Mouse (Mus musculus) heart, embryonic 16.5 days (tissue): ENCODE data around the gene Nol9. TPM values are rescaled to one million over a fixed set of nuclear protein-coding genes. Genes with fewer than 3 reads are reported as not detected.
"Not testable (repeated sequence)": the region's sequence is repeated elsewhere in the genome, so short reads cannot be mapped to it uniquely, and the experiment has no call there.

Experiments used
- ATAC-seq: fragments of 200-750 bp; cut with Nextera tagmentation; replicated peaks from 2 replicates; pipeline ENCODE4 v1.8.0; 2017; ENCODE audit warnings: moderate number of reproducible peaks; ENCODE audit not compliant: insufficient read depth, low FRiP score; ENCODE audit errors: extremely low read depth
- H3K27ac ChIP-seq: fragments of 300-500 bp; sonication (generic); 2 replicates; pipeline ENCODE4 v1.5.1; 2014; ENCODE audit warnings: mild to moderate bottlenecking, low read length, control low read depth, moderate library complexity
- H3K27me3 ChIP-seq: fragments of 300-500 bp; sonication (generic); 2 replicates; pipeline ENCODE4 v1.6.1; 2014; ENCODE audit warnings: low read length, mixed read lengths; ENCODE audit not compliant: control insufficient read depth, insufficient read depth
- H3K36me3 ChIP-seq: fragments of 300-500 bp; sonication (generic); 2 replicates; pipeline ENCODE4 v1.6.1; 2014; ENCODE audit not compliant: control insufficient read depth, insufficient read depth
- H3K4me1 ChIP-seq: fragments of 300-500 bp; sonication (generic); 2 replicates; pipeline ENCODE4 v1.6.1; 2014; ENCODE audit warnings: low read length, mixed read lengths; ENCODE audit not compliant: control insufficient read depth, insufficient read depth
- H3K4me2 ChIP-seq: fragments of 300-500 bp; sonication (generic); 2 replicates; pipeline ENCODE4 v1.6.1; 2014; ENCODE audit warnings: low read depth, mild to moderate bottlenecking, control low read depth, low read length
- H3K4me3 ChIP-seq: fragments of 300-500 bp; sonication (generic); 2 replicates; pipeline ENCODE4 v1.5.1; 2014; ENCODE audit warnings: mild to moderate bottlenecking, control low read depth, low read length
- H3K9ac ChIP-seq: fragments of 300-500 bp; sonication (generic); 2 replicates; pipeline ENCODE4 v1.6.1; 2014; ENCODE audit warnings: low read length, control low read depth
- H3K9me3 ChIP-seq: fragments of 300-500 bp; sonication (generic); replicated peaks from 2 replicates; pipeline ENCODE4 v1.6.1; 2016; ENCODE audit warnings: low read length; ENCODE audit not compliant: control insufficient read depth
- WGBS: fragments of 180-500 bp; shearing (Covaris S2); extraction: QIAGEN DNeasy Blood & Tissue Kit; methylation state at CpG from one replicate; pipeline ENCODE4 v1.1.7; 2014; 5-methylcytosine and 5-hydroxymethylcytosine counted together
- polyA plus RNA-seq: library from polyadenylated mRNA; unstranded; fragments of >200 nt; fragmentation: Nextera tagmentation; extraction: Ambion mirVana; gene quantifications from 2 replicates; pipeline ENCODE4 v1.2.1, GENCODE M21; 2015

Nol9 gene
- polyA plus RNA-seq, 1 experiment from 2014 or later: 17.1 TPM

- 92% methylated on average over 6 of the region's 6 CpGs for WGBS
Measured at GRCm38 (mm10) chr4:152036464-152036863, 2.7 kb upstream of the Nol9 start.

GRCm38 (mm10) chr4:152038225-152038984, 716 bp upstream of the Nol9 start, which contains the start of gene Tas1r1:
Gene Tas1r1, minus strand, starts transcription at chr4:152038568.
- ATAC-seq: 0 out of 2 replicates have a peak, but pooled peaks have one; percentile 11
- H3K27me3 ChIP-seq: no peaks in the 10 kb centered on the region
- peaks cover 21% of the 10 kb centered on the region for H3K36me3 ChIP-seq
- peak within 1 kb of the TSS; percentile 88 for H3K4me2 ChIP-seq
- H3K9ac ChIP-seq: peak within 1 kb of the TSS; percentile 84
- no peaks in the 10 kb centered on the region for H3K9me3 ChIP-seq
- H3K4me1 ChIP-seq: peaks cover 14% of the 10 kb centered on the region
- peak within 1 kb of the TSS; percentile 77 for H3K4me3 ChIP-seq
- H3K27ac ChIP-seq: peak within 1 kb of the TSS; percentile 33; the same call in 1 of the 2 replicates
- WGBS: 38% methylated on average over 10 of the region's 10 CpGs

More at GRCm38 (mm10) chr4:152036464-152036863, 2.7 kb upstream of the Nol9 start:
- H3K9me3 ChIP-seq, H3K4me2 ChIP-seq, H3K27ac ChIP-seq, H3K36me3 ChIP-seq, H3K9ac ChIP-seq, ATAC-seq, H3K4me3 ChIP-seq, H3K27me3 ChIP-seq: not testable (repeated sequence)
- peaks cover 14% of the 10 kb centered on the region for H3K4me1 ChIP-seq

GRCm38 (mm10) chr4:152039831-152040310, 750 bp downstream of the Nol9 start:
- Histone ChIP-seq H3K4me3 (peak overlapping the region; percentile 77), H3K9ac (peak overlapping the region; percentile 84), H3K4me2 (peak overlapping the region; percentile 88), H3K9me3 (no peaks in the 10 kb centered on the region), H3K36me3 (peaks cover 23% of the 10 kb centered on the region), H3K27ac (peak overlapping the region; percentile 33; the same call in 1 of the 2 replicates), H3K4me1 (peaks cover 14% of the 10 kb centered on the region), H3K27me3 (no peaks in the 10 kb centered on the region)
- ATAC-seq: no peak
- WGBS: 3% methylated on average over 25 of the region's 25 CpGs

GRCm38 (mm10) chr4:152041924-152042641, 3.0 kb downstream of the Nol9 start:
- no peak for ATAC-seq
- H3K9me3 ChIP-seq: no peaks in the 10 kb centered on the region
- no peaks in the 10 kb centered on the region for H3K27me3 ChIP-seq
- H3K4me2 ChIP-seq: no peak overlapping the region
- 94% methylated on average over 22 of the region's 22 CpGs for WGBS
- no peak overlapping the region for H3K4me3 ChIP-seq
- no peak overlapping the region for H3K27ac ChIP-seq
- H3K9ac ChIP-seq: no peak overlapping the region
- peaks cover 14% of the 10 kb centered on the region for H3K4me1 ChIP-seq
- peaks cover 39% of the 10 kb centered on the region for H3K36me3 ChIP-seq

GRCm38 (mm10) chr4:152043171-152043570, 4.0 kb downstream of the Nol9 start:
- H3K27ac ChIP-seq: no peak overlapping the region
- 82% methylated on average over 3 of the region's 3 CpGs for WGBS
- H3K9me3 ChIP-seq: no peaks in the 10 kb centered on the region
- no peak for ATAC-seq
- H3K4me3 ChIP-seq: no peak overlapping the region
- no peak overlapping the region for H3K4me2 ChIP-seq
- peaks cover 46% of the 10 kb centered on the region for H3K36me3 ChIP-seq
- peaks cover 14% of the 10 kb centered on the region for H3K4me1 ChIP-seq
- no peaks in the 10 kb centered on the region for H3K27me3 ChIP-seq
- no peak overlapping the region for H3K9ac ChIP-seq

- peaks cover 49% of the 10 kb centered on the region for H3K36me3 ChIP-seq
- WGBS: 71% methylated on average over 6 of the region's 6 CpGs
- H3K4me1 ChIP-seq: peaks cover 9% of the 10 kb centered on the region
- H3K27ac ChIP-seq: no peak overlapping the region
- H3K9ac ChIP-seq: no peak overlapping the region
- H3K27me3 ChIP-seq: no peaks in the 10 kb centered on the region
- no peak for ATAC-seq
- H3K4me2 ChIP-seq: no peak overlapping the region
- no peak overlapping the region for H3K4me3 ChIP-seq
- no peaks in the 10 kb centered on the region for H3K9me3 ChIP-seq
Measured at GRCm38 (mm10) chr4:152044609-152045008, 5.5 kb downstream of the Nol9 start.

- Histone ChIP-seq H3K4me2 (no peak overlapping the region), H3K9ac (no peak overlapping the region), H3K27me3 (no peaks in the 10 kb centered on the region), H3K4me1 (no peaks in the 10 kb centered on the region), H3K27ac (no peak overlapping the region), H3K36me3 (peaks cover 19% of the 10 kb centered on the region), H3K4me3 (no peak overlapping the region), H3K9me3 (no peaks in the 10 kb centered on the region)
- 63% methylated on average over 9 of the region's 9 CpGs for WGBS
- 0 out of 2 replicates have a peak, but pooled peaks have one; percentile 37 for ATAC-seq
Measured at GRCm38 (mm10) chr4:152062390-152063110, 23.4 kb downstream of the Nol9 start.

GRCm38 (mm10) chr4:152067280-152067679, 28.2 kb downstream of the Nol9 start:
- Histone ChIP-seq H3K4me3 (no peak overlapping the region), H3K4me1 (peaks cover 3% of the 10 kb centered on the region), H3K27ac (no peak overlapping the region), H3K4me2 (no peak overlapping the region), H3K9ac (no peak overlapping the region), H3K9me3 (no peaks in the 10 kb centered on the region), H3K27me3 (no peaks in the 10 kb centered on the region), H3K36me3 (no peaks in the 10 kb centered on the region)
- ATAC-seq: no peak
